Mouse (Mus musculus) kidney, adult 2 months (tissue): ENCODE results near the gene Gpr107.

ENCODE experiments used
- CTCF ChIP-seq: fragments of 200-500 bp; conservative IDR thresholded peaks from 2 replicates; pipeline ENCODE4 v1.5.1; 2011; ENCODE audit warnings: low read depth, mild to moderate bottlenecking, control low read depth, low read length, moderate library complexity, mixed read lengths; ENCODE audit not compliant: insufficient read depth, insufficient read length
- POLR2A ChIP-seq: fragments of 200-500 bp; IDR thresholded peaks from one replicate; pipeline ENCODE4 v1.6.1; 2011; ENCODE audit warnings: low read depth, low read length, control low read depth

GRCm38 (mm10) chr2:31200051-31200450 lies 47.9 kb downstream of the Gpr107 start:
- no peak for TF ChIP-seq CTCF
- TF ChIP-seq POLR2A = no peak
